Mouse (Mus musculus) cerebellum, adult 11-12 months (tissue): Measurements from ENCODE around the gene Fgfbp1.

Experiments
- DNase-seq: peaks from one replicate; pipeline ENCODE4 v3.0.0; 2022

Gene Fgfbp1

GRCm38 (mm10) chr5:43981620-43982019, at the start of gene Fgfbp1:
Gene Fgfbp1, minus strand, starts transcription at chr5:43981779.
- DNase-seq: no peak

- DNase-seq: no peak
Observed at GRCm38 (mm10) chr5:43998295-43998989, 16.9 kb upstream of the Fgfbp1 start.

GRCm38 (mm10) chr5:43997626-43998025, 16.0 kb upstream of the Fgfbp1 start:
- DNase-seq: no peak

GRCm38 (mm10) chr5:43996162-43996561, 14.6 kb upstream of the Fgfbp1 start:
- DNase-seq: no peak

- no peak for DNase-seq
Observed at GRCm38 (mm10) chr5:43994981-43995380, 13.4 kb upstream of the Fgfbp1 start.

- DNase-seq: peak; percentile 17
Observed at GRCm38 (mm10) chr5:43990316-43990715, 8.7 kb upstream of the Fgfbp1 start.

GRCm38 (mm10) chr5:43989017-43989416, 7.4 kb upstream of the Fgfbp1 start:
- DNase-seq: no peak

- DNase-seq: no peak
Observed at GRCm38 (mm10) chr5:43986212-43986611, 4.6 kb upstream of the Fgfbp1 start.

- no peak for DNase-seq
Observed at GRCm38 (mm10) chr5:43982896-43983295, 1.3 kb upstream of the Fgfbp1 start.

- DNase-seq: no peak
Observed at GRCm38 (mm10) chr5:43980397-43980796, 1.2 kb downstream of the Fgfbp1 start.

GRCm38 (mm10) chr5:43976821-43977561, 4.6 kb downstream of the Fgfbp1 start:
- DNase-seq: no peak

- DNase-seq: no peak
Observed at GRCm38 (mm10) chr5:43974166-43974565, 7.4 kb downstream of the Fgfbp1 start.

- no peak for DNase-seq
Observed at GRCm38 (mm10) chr5:43971156-43971555, 10.4 kb downstream of the Fgfbp1 start.

- no peak for DNase-seq
Observed at GRCm38 (mm10) chr5:43970532-43970931, 11.0 kb downstream of the Fgfbp1 start.

- no peak for DNase-seq
Observed at GRCm38 (mm10) chr5:43968634-43969033, 12.9 kb downstream of the Fgfbp1 start.

- DNase-seq: no peak
Observed at GRCm38 (mm10) chr5:43961056-43961455, 20.5 kb downstream of the Fgfbp1 start.

- DNase-seq: no peak
Observed at GRCm38 (mm10) chr5:43959884-43960440, 21.6 kb downstream of the Fgfbp1 start.

GRCm38 (mm10) chr5:43953241-43953640, 28.3 kb downstream of the Fgfbp1 start:
- no peak for DNase-seq

- DNase-seq: no peak
Observed at GRCm38 (mm10) chr5:43948748-43949275, 32.8 kb downstream of the Fgfbp1 start.

GRCm38 (mm10) chr5:43948111-43948743, 33.4 kb downstream of the Fgfbp1 start:
- DNase-seq: peak; percentile 3

GRCm38 (mm10) chr5:43947330-43947977, 34.1 kb downstream of the Fgfbp1 start:
- no peak for DNase-seq

- DNase-seq: no peak
Observed at GRCm38 (mm10) chr5:43933269-43933668, 48.3 kb downstream of the Fgfbp1 start.
